Mouse (Mus musculus) ES-E14 (cell line): Measurements from ENCODE around the gene Nup93. TPM values are rescaled to one million over a fixed set of nuclear protein-coding genes. Genes with fewer than 3 reads are reported as not detected.

Experiments
- DNase-seq: peaks from one replicate; pipeline ENCODE4 v3.0.0-alpha.2; 2013; ENCODE audit warnings: low read depth, low spot score
- H3K27ac ChIP-seq: 2 replicates; pipeline ENCODE4 v1.5.1; 2012; ENCODE audit warnings: low read depth, mild to moderate bottlenecking, low read length, moderate library complexity, mixed read lengths; ENCODE audit not compliant: poor library complexity, insufficient read depth, severe bottlenecking
- H3K36me3 ChIP-seq: 2 replicates; pipeline ENCODE4 v1.6.1; 2012; ENCODE audit warnings: mild to moderate bottlenecking, low read length, moderate library complexity, mixed read lengths; ENCODE audit not compliant: control insufficient read depth, poor library complexity, insufficient read depth, severe bottlenecking
- H3K4me1 ChIP-seq, 2 experiments: fragments of 150-350 bp in 1 of 2; sonication (generic) in 1 of 2; 2 replicates each; pipeline ENCODE4 v1.6.1; 2012; ENCODE audit warnings: low read length in 2 of 2, mild to moderate bottlenecking in 1 of 2, mixed read lengths in 1 of 2; ENCODE audit not compliant: control insufficient read depth in 2 of 2, insufficient read depth in 2 of 2, poor library complexity in 1 of 2
- H3K4me3 ChIP-seq, 2 experiments: fragments of 150-350 bp in 1 of 2; sonication (generic) in 1 of 2; 2 replicates each; pipeline ENCODE4 v1.5.1; 2012; ENCODE audit warnings: low read length in 2 of 2, low read depth in 1 of 2, mild to moderate bottlenecking in 1 of 2, mixed read lengths in 1 of 2; ENCODE audit not compliant: insufficient read depth in 1 of 2, poor library complexity in 1 of 2, severe bottlenecking in 1 of 2
- H3K9ac ChIP-seq: 2 replicates; pipeline ENCODE4 v1.6.1; 2012; ENCODE audit warnings: low read depth, mild to moderate bottlenecking, low read length, mixed read lengths; ENCODE audit not compliant: poor library complexity, insufficient read depth, severe bottlenecking
- H3K9me3 ChIP-seq: fragments of 150-350 bp; sonication (generic); 2 replicates; pipeline ENCODE4 v1.6.1; 2012; ENCODE audit warnings: low read depth, mild to moderate bottlenecking, low read length; ENCODE audit not compliant: control insufficient read depth, insufficient read depth
- CHD2 ChIP-seq: IDR thresholded peaks from 2 replicates; pipeline ENCODE4 v1.6.1; 2014; ENCODE audit warnings: mild to moderate bottlenecking, low read depth, low read length, inconsistent platforms
- HCFC1 ChIP-seq: IDR thresholded peaks from 2 replicates; pipeline ENCODE4 v1.6.1; 2012; ENCODE audit warnings: low read length, inconsistent platforms, borderline replicate concordance; ENCODE audit not compliant: insufficient read depth
- MAFK ChIP-seq: IDR thresholded peaks from 2 replicates; pipeline ENCODE4 v1.6.1; 2014; ENCODE audit warnings: mild to moderate bottlenecking, low read depth, low read length, inconsistent platforms; ENCODE audit not compliant: insufficient read depth
- ZC3H11A ChIP-seq: IDR thresholded peaks from 2 replicates; pipeline ENCODE4 v1.6.1; 2012; ENCODE audit warnings: low read depth, mild to moderate bottlenecking, inconsistent platforms, low read length, borderline replicate concordance
- ZNF384 ChIP-seq: IDR thresholded peaks from 2 replicates; pipeline ENCODE4 v1.6.1; 2012; ENCODE audit warnings: low read depth, low read length, inconsistent platforms
- in situ Hi-C, 2 experiments: fragments of 600-800 bp; cut with MboI; formaldehyde crosslinking; loops; one replicate each; pipeline ENCODE4 v1.15.1; 2025; ENCODE audit warnings: low sequenced_read_pairs in 2 of 2, inconsistent platforms in 1 of 2; ENCODE audit not compliant: unreplicated experiment in 2 of 2
- total RNA-seq: library from RNA; depleted of rRNA; stranded (reverse); fragments of 300-350 nt; gene quantifications from 2 replicates; pipeline ENCODE4 v1.2.3, GENCODE M21; 2012

The Nup93 gene
- total RNA-seq, 1 experiment: 92.5 TPM

- no peak overlapping the region for H3K27ac ChIP-seq
- no peak for DNase-seq
- no peaks in the 10 kb centered on the region for H3K9me3 ChIP-seq
- no peak overlapping the region for H3K9ac ChIP-seq
- no peak overlapping the region for H3K4me3 ChIP-seq
- H3K36me3 ChIP-seq: no peaks in the 10 kb centered on the region
- H3K4me1 ChIP-seq: peaks cover 0 to 4% of the 10 kb centered on the region in 2 experiments; a peak in 1 of 4 replicates
- TF ChIP-seq CHD2 (no peak), MAFK (no peak), ZC3H11A (no peak), HCFC1 (no peak), ZNF384 (no peak)
- in situ Hi-C loops: no loop called here
Measured at GRCm38 (mm10) chr8:94340796-94341195, 126.4 kb downstream of the Nup93 start.

GRCm38 (mm10) chr8:94342691-94343090, 128.3 kb downstream of the Nup93 start:
- in situ Hi-C loops: no loop called here
- H3K4me1 ChIP-seq: peaks cover 0 to 4% of the 10 kb centered on the region in 2 experiments; a peak in 1 of 4 replicates
- no peak for DNase-seq
- no peak overlapping the region for H3K27ac ChIP-seq
- H3K4me3 ChIP-seq: no peak overlapping the region
- H3K36me3 ChIP-seq: no peaks in the 10 kb centered on the region
- H3K9ac ChIP-seq: no peak overlapping the region
- no peaks in the 10 kb centered on the region for H3K9me3 ChIP-seq
- TF ChIP-seq MAFK (no peak), ZC3H11A (no peak), CHD2 (no peak), HCFC1 (no peak), ZNF384 (no peak)

DNA sequence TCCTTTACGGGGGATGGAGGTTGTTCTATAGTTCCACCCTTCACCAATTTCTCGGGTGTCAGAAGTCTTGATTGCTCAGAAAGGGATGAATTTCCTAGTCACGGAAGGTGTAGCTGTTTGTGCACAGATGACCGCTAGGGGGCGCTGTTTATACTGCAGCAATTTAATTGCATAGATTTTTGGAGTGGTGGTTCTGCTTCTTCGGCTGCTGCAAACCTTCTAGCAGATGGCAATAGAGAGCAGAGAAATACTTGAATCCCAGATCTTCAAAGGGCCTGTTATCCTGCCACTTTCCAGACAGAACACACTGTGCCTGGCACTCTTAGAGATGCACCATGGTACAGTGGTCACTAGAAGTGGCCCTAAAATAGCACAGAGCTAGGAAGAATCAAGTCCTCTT, 128.9 kb downstream of the Nup93 start:
- no peak overlapping the region for H3K4me3 ChIP-seq
- H3K9me3 ChIP-seq: no peaks in the 10 kb centered on the region
- no peaks in the 10 kb centered on the region for H3K36me3 ChIP-seq
- in situ Hi-C loops: no loop called here
- no peak overlapping the region for H3K27ac ChIP-seq
- H3K9ac ChIP-seq: no peak overlapping the region
- no peak for TF ChIP-seq HCFC1
- no peak for TF ChIP-seq ZNF384
- TF ChIP-seq ZC3H11A: no peak
- no peak for TF ChIP-seq MAFK
- TF ChIP-seq CHD2: no peak
- peaks cover 0 to 4% of the 10 kb centered on the region in 2 experiments; a peak in 1 of 4 replicates for H3K4me1 ChIP-seq
- DNase-seq: peak; percentile 39

DNA sequence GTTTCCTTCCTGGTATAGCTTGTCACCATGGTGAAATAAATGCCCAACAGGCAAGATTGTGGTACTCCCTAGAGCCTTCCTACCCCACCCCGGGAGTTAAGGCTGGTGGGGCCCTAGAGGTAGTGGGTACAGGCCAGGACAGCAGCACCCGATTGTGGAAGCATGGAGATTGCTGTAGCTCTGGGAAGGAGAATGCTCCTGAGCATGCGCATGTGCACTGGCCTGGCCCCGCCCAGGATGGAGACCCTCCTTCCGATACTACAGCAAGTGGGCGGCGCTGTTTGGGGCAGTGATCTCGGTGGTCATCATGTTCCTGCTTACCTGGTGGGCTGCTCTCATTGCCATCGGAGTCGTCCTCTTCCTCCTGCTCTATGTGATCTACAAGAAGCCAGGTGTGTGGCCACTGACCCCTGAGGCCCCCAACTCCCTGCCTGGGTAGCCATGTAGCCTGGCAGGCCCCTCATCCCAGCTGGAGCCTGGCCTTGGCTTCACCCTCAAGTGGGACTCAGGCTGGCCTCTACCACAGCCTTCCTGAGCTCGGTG, 129.5 kb downstream of the Nup93 start:
- peaks cover 0 to 4% of the 10 kb centered on the region in 2 experiments; a peak in 1 of 4 replicates for H3K4me1 ChIP-seq
- H3K9ac ChIP-seq: no peak overlapping the region
- no peaks in the 10 kb centered on the region for H3K9me3 ChIP-seq
- TF ChIP-seq ZNF384 (no peak), ZC3H11A (no peak)
- no peaks in the 10 kb centered on the region for H3K36me3 ChIP-seq
- DNase-seq: no peak
- H3K4me3 ChIP-seq: no peak overlapping the region
- no peak overlapping the region for H3K27ac ChIP-seq
- in situ Hi-C loops: no loop called here

DNA sequence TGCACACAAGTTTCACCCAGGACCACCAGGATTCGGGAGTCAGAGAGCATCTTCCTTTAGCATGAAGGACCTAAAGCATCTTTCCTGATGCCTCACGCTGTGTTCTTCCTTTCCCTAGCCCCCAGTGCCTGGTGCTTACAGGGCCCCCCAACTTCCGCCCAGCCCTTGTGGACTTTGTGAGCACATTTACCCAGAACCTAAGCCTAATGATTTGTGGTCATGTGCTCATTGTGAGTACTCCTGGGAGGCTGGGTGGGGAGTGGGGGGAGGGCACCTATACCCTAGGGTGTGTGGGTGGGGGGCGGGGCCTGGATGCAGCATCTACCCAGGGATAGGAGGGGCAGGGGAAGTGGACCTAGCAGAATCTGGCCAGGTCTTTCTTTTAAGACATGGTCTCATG, 131.3 kb downstream of the Nup93 start:
- Histone ChIP-seq H3K4me1 (peaks cover 0 to 4% of the 10 kb centered on the region in 2 experiments; a peak in 1 of 4 replicates), H3K4me3 (no peak overlapping the region), H3K9me3 (no peaks in the 10 kb centered on the region), H3K9ac (no peak overlapping the region), H3K36me3 (no peaks in the 10 kb centered on the region), H3K27ac (no peak overlapping the region)
- no peak for DNase-seq
- in situ Hi-C loops: no loop called here
- no peak for TF ChIP-seq MAFK
- no peak for TF ChIP-seq CHD2
